Mouse (Mus musculus): ENCODE data around the gene Tmem201. TPM values are rescaled to one million over a fixed set of nuclear protein-coding genes. Genes with fewer than 3 reads are reported as not detected.

Gene Tmem201
- total and polyA plus RNA-seq, 3 experiments: 6.4 to 29.2 (median 16.2) TPM

GRCm38 (mm10) chr4:149683875-149684274 lies 54.0 kb downstream of the Tmem201 start:
- H3K4me3 ChIP-seq (replicated peaks in 1 of 3; ENCODE audit: low read depth in 2 of 3, low read length in 2 of 3, poor library complexity in 1 of 3): no peak overlapping the region
- TF ChIP-seq ZC3H11A (IDR thresholded peaks at IDR 0.05; ENCODE audit: low read depth, low read length): no peak
- TF ChIP-seq USF2 (conservative IDR thresholded peaks at IDR 0.05; ENCODE audit: low read depth, low read length): no peak
- no peak for TF ChIP-seq CHD1 (IDR thresholded peaks at IDR 0.05; ENCODE audit: low read depth, low read length)
- no peak for TF ChIP-seq MEF2A (IDR thresholded peaks at IDR 0.05; ENCODE audit: borderline replicate concordance, low read depth, low read length)
- TF ChIP-seq POLR2A (IDR thresholded peaks at IDR 0.05; ENCODE audit: low read depth, low read length): no peak
- no peak for TF ChIP-seq RCOR1 (conservative IDR thresholded peaks at IDR 0.05; ENCODE audit: low read depth, low read length)
- no peak for TF ChIP-seq SMC3 (IDR thresholded peaks at IDR 0.05; ENCODE audit: low read depth, low read length)
- no peak for TF ChIP-seq GABPA (IDR thresholded peaks at IDR 0.05; ENCODE audit: insufficient replicate concordance, low read depth, low read length)
- TF ChIP-seq CTCF (conservative IDR thresholded peaks at IDR 0.05 in 1 of 2, IDR thresholded peaks at IDR 0.05 in 1 of 2; ENCODE audit: low read depth in 2 of 2, low read length in 2 of 2): no peak
- DNase-seq (ENCODE audit: extremely low read depth): no peak
- no peak overlapping the region for H3K9ac ChIP-seq (ENCODE audit: insufficient read depth, low read depth)
- in situ Hi-C loops (cut with MboI; ENCODE audit: low pct_ligation_motif_present, low pct_unique_long_range_greater_than_20kb, low sequenced_read_pairs): no loop called here
- H3K36me3 ChIP-seq (replicated peaks in 1 of 2; ENCODE audit: control insufficient read depth in 1 of 2, insufficient read depth in 1 of 2, low read length in 1 of 2): peaks cover 21 to 67% of the 10 kb centered on the region in 2 experiments
- peaks cover 68% of the 10 kb centered on the region for H3K79me2 ChIP-seq (replicated peaks; ENCODE audit: control insufficient read depth, extremely low read depth, insufficient read depth, poor library complexity, severe bottlenecking)
- H3K4me1 ChIP-seq (ENCODE audit: control insufficient read depth in 1 of 2, insufficient read depth in 2 of 2): peaks cover 17 to 76% of the 10 kb centered on the region in 2 experiments
- peaks cover 4% of the 10 kb centered on the region for H3K9me3 ChIP-seq (replicated peaks; ENCODE audit: low read length)
- peak overlapping the region; percentile 32; the same call in 1 of the 2 replicates for H3K27ac ChIP-seq (ENCODE audit: insufficient read depth, low read depth)
- H3K27me3 ChIP-seq (replicated peaks): no peaks in the 10 kb centered on the region
- peak overlapping the region; percentile 40 for H3K4me2 ChIP-seq (ENCODE audit: insufficient read depth, low read depth, poor library complexity, severe bottlenecking)
- dilution Hi-C loops (cut with MboI; ENCODE audit: extremely low pct_ligation_motif_present, extremely low pct_unique_long_range_greater_than_20kb, low sequenced_read_pairs): no loop called here

GRCm38 (mm10) chr4:149679056-149679770 lies 58.6 kb downstream of the Tmem201 start:
- Histone ChIP-seq H3K4me2 (ENCODE audit: insufficient read depth, low read depth, poor library complexity, severe bottlenecking) (no peak overlapping the region), H3K4me1 (ENCODE audit: control insufficient read depth in 1 of 2, insufficient read depth in 2 of 2) (peaks cover 9 to 57% of the 10 kb centered on the region in 2 experiments; a peak in 3 of 4 replicates), H3K9me3 (replicated peaks; ENCODE audit: low read length) (peaks cover 4% of the 10 kb centered on the region), H3K27ac (ENCODE audit: insufficient read depth, low read depth) (no peak overlapping the region), H3K27me3 (replicated peaks) (no peaks in the 10 kb centered on the region), H3K9ac (ENCODE audit: insufficient read depth, low read depth) (no peak overlapping the region), H3K36me3 (replicated peaks in 1 of 2; ENCODE audit: control insufficient read depth in 1 of 2, insufficient read depth in 1 of 2, low read length in 1 of 2) (peaks cover 35 to 75% of the 10 kb centered on the region in 2 experiments), H3K4me3 (replicated peaks in 1 of 3; ENCODE audit: low read depth in 2 of 3, low read length in 2 of 3, poor library complexity in 1 of 3) (no peak overlapping the region), H3K79me2 (replicated peaks; ENCODE audit: control insufficient read depth, extremely low read depth, insufficient read depth, poor library complexity, severe bottlenecking) (peaks cover 58% of the 10 kb centered on the region)
- TF ChIP-seq ZC3H11A (IDR thresholded peaks at IDR 0.05; ENCODE audit: low read depth, low read length) (no peak), JUN (IDR thresholded peaks at IDR 0.05; ENCODE audit: insufficient read depth, low read depth, low read length) (no peak), MXI1 (IDR thresholded peaks at IDR 0.05; ENCODE audit: low read depth, low read length) (no peak)
- dilution Hi-C loops (cut with MboI; ENCODE audit: extremely low pct_ligation_motif_present, extremely low pct_unique_long_range_greater_than_20kb, low sequenced_read_pairs) (no loop called here), in situ Hi-C loops (cut with MboI; ENCODE audit: low pct_ligation_motif_present, low pct_unique_long_range_greater_than_20kb, low sequenced_read_pairs) (no loop called here)
- DNase-seq (ENCODE audit: extremely low read depth): no peak

GRCm38 (mm10) chr4:149678006-149678405 lies 59.8 kb downstream of the Tmem201 start:
- Histone ChIP-seq H3K27me3 (replicated peaks) (no peaks in the 10 kb centered on the region), H3K4me3 (replicated peaks in 1 of 3; ENCODE audit: low read depth in 2 of 3, low read length in 2 of 3, poor library complexity in 1 of 3) (no peak overlapping the region), H3K4me2 (ENCODE audit: insufficient read depth, low read depth, poor library complexity, severe bottlenecking) (no peak overlapping the region), H3K9ac (ENCODE audit: insufficient read depth, low read depth) (no peak overlapping the region), H3K27ac (ENCODE audit: insufficient read depth, low read depth) (no peak overlapping the region), H3K9me3 (replicated peaks; ENCODE audit: low read length) (peaks cover 6% of the 10 kb centered on the region), H3K79me2 (replicated peaks; ENCODE audit: control insufficient read depth, extremely low read depth, insufficient read depth, poor library complexity, severe bottlenecking) (peaks cover 47% of the 10 kb centered on the region), H3K4me1 (ENCODE audit: control insufficient read depth in 1 of 2, insufficient read depth in 2 of 2) (peaks cover 2 to 56% of the 10 kb centered on the region in 2 experiments; a peak in 3 of 4 replicates), H3K36me3 (replicated peaks in 1 of 2; ENCODE audit: control insufficient read depth in 1 of 2, insufficient read depth in 1 of 2, low read length in 1 of 2) (peaks cover 45 to 81% of the 10 kb centered on the region in 2 experiments)
- dilution Hi-C loops (cut with MboI; ENCODE audit: extremely low pct_ligation_motif_present, extremely low pct_unique_long_range_greater_than_20kb, low sequenced_read_pairs) (no loop called here), in situ Hi-C loops (cut with MboI; ENCODE audit: low pct_ligation_motif_present, low pct_unique_long_range_greater_than_20kb, low sequenced_read_pairs) (no loop called here)
- TF ChIP-seq POLR2A (IDR thresholded peaks at IDR 0.05; ENCODE audit: low read depth, low read length): no peak
- no peak for TF ChIP-seq MAFK (IDR thresholded peaks at IDR 0.05; ENCODE audit: insufficient replicate concordance, low read length)
- TF ChIP-seq RCOR1 (conservative IDR thresholded peaks at IDR 0.05; ENCODE audit: low read depth, low read length): no peak
- no peak for TF ChIP-seq NELFE (IDR thresholded peaks at IDR 0.05; ENCODE audit: low read depth, low read length)
- TF ChIP-seq CTCF (conservative IDR thresholded peaks at IDR 0.05 in 1 of 2, IDR thresholded peaks at IDR 0.05 in 1 of 2; ENCODE audit: low read depth in 2 of 2, low read length in 2 of 2): no peak
- TF ChIP-seq TBP (conservative IDR thresholded peaks at IDR 0.05; ENCODE audit: low read depth, low read length): no peak
- TF ChIP-seq PAX5 (IDR thresholded peaks at IDR 0.05; ENCODE audit: low read length): no peak
- no peak for TF ChIP-seq ZNF384 (IDR thresholded peaks at IDR 0.05; ENCODE audit: low read depth, low read length)
- no peak for TF ChIP-seq TCF12 (IDR thresholded peaks at IDR 0.05; ENCODE audit: low read depth, low read length)
- no peak for TF ChIP-seq SIN3A (IDR thresholded peaks at IDR 0.05; ENCODE audit: low read length)
- no peak for TF ChIP-seq E2F4 (IDR thresholded peaks at IDR 0.05; ENCODE audit: insufficient replicate concordance, low read depth, low read length)
- TF ChIP-seq KAT2A (IDR thresholded peaks at IDR 0.05; ENCODE audit: insufficient replicate concordance, low read length): no peak
- TF ChIP-seq GABPA (IDR thresholded peaks at IDR 0.05; ENCODE audit: insufficient replicate concordance, low read depth, low read length): no peak
- TF ChIP-seq MAZ (IDR thresholded peaks at IDR 0.05; ENCODE audit: low read depth, low read length): no peak
- TF ChIP-seq JUN (IDR thresholded peaks at IDR 0.05; ENCODE audit: insufficient read depth, low read depth, low read length): no peak
- no peak for TF ChIP-seq RAD21 (IDR thresholded peaks at IDR 0.05; ENCODE audit: low read depth, low read length)
- no peak for TF ChIP-seq HCFC1 (IDR thresholded peaks at IDR 0.05; ENCODE audit: low read depth, low read length)
- no peak for DNase-seq (ENCODE audit: extremely low read depth)
